ENCODE assay signal across 8 mouse cellular contexts in the genomic region with DNA sequence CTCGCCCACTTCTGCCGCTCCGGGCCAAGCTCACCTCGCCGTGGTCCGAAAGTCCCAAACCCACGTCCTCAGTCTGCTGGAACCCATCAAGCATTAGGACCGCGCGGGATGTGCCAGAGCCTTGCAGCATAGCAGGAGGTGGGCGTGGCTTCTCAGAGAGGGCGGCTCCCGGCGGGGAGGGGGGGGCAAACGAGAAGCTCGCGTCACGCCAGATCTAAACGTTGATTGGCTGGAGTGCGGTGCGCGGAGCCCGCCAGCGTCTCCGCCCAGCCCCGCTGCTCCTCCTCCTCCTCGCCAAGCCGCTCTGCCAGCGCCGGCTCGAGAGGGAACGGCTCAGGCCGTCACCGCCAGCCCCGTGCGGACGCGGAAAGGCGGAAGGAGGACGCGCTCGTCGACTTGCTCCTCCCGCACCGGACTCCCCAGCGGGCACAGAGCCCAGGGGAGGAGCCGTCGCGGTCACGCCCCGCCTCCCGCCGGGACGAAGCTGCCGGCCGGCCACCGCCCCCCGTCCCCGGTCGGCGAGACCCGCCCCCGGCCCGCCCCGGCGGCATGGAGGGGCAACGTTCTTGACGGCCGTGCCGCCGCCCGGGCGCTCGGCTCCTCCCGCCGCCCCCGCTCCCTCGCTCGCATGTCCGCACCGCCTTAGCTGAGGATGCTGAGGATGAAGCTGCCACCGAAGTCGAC. TPM values are rescaled to one million over a fixed set of nuclear protein-coding genes. Genes with fewer than 3 reads are reported as not detected.
DNase-seq lines count a peak whose midpoint lies in the region; ATAC-seq lines count a peak whose summit lies in the region.

Gene Zcchc2 (plus strand): TSS at position 269 of the 684 bp plus-strand sequence.

- H3K4me2 ChIP-seq in intestine, embryonic 14.5 days (ENCODE audit: low read length), result peak within 1 kb of the TSS; percentile 96

- H3K27me3 ChIP-seq in intestine, embryonic 14.5 days (replicated peaks; ENCODE audit: control insufficient read depth, insufficient read depth, low read length), result no peaks in the 10 kb centered on the region

- intact Hi-C loops in left cerebral cortex, postnatal 14 days (cut with DNase I), result loop anchor here (2.0 to 10.0 kb wide), 4 partner anchors 98 to 328 kb away; partner anchors contain the start of genes Pign, Relch and Tnfrsf11a

- ATAC-seq in intestine, embryonic 14.5 days (replicated peaks; ENCODE audit: low FRiP score, low TSS enrichment, low read depth), result peak; percentile 95

- peaks cover 24% of the 10 kb centered on the region for H3K4me1 ChIP-seq in intestine, embryonic 14.5 days (replicated peaks; ENCODE audit: control insufficient read depth, insufficient read depth, low read length)

- DNase-seq in adrenal gland, adult 18-20 months (ENCODE audit: low spot score in 2 of 2), result peak; percentile 99
- DNase-seq in embryo, embryonic 11 days, result peak; percentile 100
- DNase-seq in gastrocnemius, postnatal 25 days, result peak; percentile 99
- peak; percentile 99 for DNase-seq in intestine, embryonic 14.5 days (ENCODE audit: low spot score)
- DNase-seq in left cerebral cortex, postnatal 14 days (ENCODE audit: low spot score in 2 of 2), result peak; percentile 99
- peak; percentile 98 for DNase-seq in mesoderm, embryonic 11.5 days (ENCODE audit: low read depth, low spot score)
- peak; percentile 98 to 99 for DNase-seq in right cerebral cortex, postnatal 36 days (ENCODE audit: low spot score in 2 of 2)
- DNase-seq in yolk sac, embryonic 10.5 days (ENCODE audit: low spot score), result peak; percentile 98

- no peaks in the 10 kb centered on the region for H3K36me3 ChIP-seq in intestine, embryonic 14.5 days (ENCODE audit: control insufficient read depth, insufficient read depth, low read length)

- under 1% methylated on average over 72 of the region's 83 CpGs for WGBS in intestine, embryonic 14.5 days

- H3K9me3 ChIP-seq in intestine, embryonic 14.5 days (ENCODE audit: control insufficient read depth, low read length), result no peaks in the 10 kb centered on the region

- peak within 1 kb of the TSS; percentile 86 for H3K4me3 ChIP-seq in intestine, embryonic 14.5 days (ENCODE audit: low read depth, low read length)

- H3K9ac ChIP-seq in intestine, embryonic 14.5 days (ENCODE audit: low read length), result peak within 1 kb of the TSS; percentile 78

- peak within 1 kb of the TSS; percentile 93 for H3K27ac ChIP-seq in intestine, embryonic 14.5 days (ENCODE audit: low read depth)

RNA-seq across cellular contexts. Expression of gene Zcchc2, which starts in this region (rescaled TPM):
- 10 to 100 TPM; 19.4 to 20.3 TPM for total RNA-seq in adrenal gland, adult 18-20 months (2021)
- total RNA-seq in gastrocnemius, postnatal 25 days (2021), result 1 to 10 TPM; 6.0 to 6.6 TPM
- 3.5 and 4.0 TPM in 2 replicates for polyA plus RNA-seq in intestine, embryonic 14.5 days (2014; fragmentation: Nextera tagmentation; extraction: Ambion mirVana)
- 10 to 100 TPM; 23.8 to 24.0 TPM for total RNA-seq in left cerebral cortex, postnatal 14 days (2021)

Comparison
In these comparisons a context has a peak if more than half of its experiments do, and no peak if none do; other contexts are left out.
1. Peak in every context shown above with its lines: DNase-seq, ATAC-seq, H3K4me3 ChIP-seq and H3K27ac ChIP-seq.